Mouse (Mus musculus): Measurements from ENCODE around the gene Alad.
A peak's percentile ranks its signal among the peaks of the same experiment; 100 is the strongest.

Gene Alad

DNA sequence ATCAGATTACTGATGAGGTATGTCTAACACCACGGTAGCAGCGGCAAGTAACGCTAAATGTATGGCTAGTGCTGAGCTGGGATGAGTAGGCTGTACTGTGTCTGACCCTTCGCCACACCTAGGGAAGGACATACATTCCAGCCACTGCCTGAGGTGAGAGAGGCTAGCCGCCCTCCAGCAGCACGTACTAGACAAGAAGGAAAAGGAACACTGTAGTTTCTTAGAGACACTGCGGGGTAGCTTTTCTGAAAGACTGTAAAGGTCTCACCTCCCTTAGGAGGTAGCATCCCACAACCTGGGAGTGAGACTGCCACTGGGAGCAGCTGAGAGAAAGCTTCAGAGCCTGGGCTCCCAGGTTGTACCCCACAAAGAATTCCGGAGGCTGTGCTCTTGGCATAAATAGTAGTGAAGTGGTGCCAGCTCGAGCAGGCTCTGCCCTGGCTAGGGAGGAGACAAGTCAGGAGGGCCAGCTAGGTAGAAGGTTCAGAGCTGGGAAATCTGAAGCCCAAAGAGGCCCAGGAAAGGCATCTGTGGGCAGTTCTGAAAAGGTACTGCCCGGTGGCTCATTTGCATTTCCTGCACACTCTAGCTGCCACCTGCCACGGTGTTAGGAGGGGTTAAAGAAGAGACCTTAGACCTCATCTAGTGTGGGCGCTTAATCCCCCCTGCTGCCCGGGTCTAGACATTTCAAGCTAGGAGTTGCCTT is 1.1 kb downstream of the Alad start:
- peak; percentile 62 for ATAC-seq (ENCODE audit: insufficient number of reproducible peaks, low FRiP score, low TSS enrichment)

DNA sequence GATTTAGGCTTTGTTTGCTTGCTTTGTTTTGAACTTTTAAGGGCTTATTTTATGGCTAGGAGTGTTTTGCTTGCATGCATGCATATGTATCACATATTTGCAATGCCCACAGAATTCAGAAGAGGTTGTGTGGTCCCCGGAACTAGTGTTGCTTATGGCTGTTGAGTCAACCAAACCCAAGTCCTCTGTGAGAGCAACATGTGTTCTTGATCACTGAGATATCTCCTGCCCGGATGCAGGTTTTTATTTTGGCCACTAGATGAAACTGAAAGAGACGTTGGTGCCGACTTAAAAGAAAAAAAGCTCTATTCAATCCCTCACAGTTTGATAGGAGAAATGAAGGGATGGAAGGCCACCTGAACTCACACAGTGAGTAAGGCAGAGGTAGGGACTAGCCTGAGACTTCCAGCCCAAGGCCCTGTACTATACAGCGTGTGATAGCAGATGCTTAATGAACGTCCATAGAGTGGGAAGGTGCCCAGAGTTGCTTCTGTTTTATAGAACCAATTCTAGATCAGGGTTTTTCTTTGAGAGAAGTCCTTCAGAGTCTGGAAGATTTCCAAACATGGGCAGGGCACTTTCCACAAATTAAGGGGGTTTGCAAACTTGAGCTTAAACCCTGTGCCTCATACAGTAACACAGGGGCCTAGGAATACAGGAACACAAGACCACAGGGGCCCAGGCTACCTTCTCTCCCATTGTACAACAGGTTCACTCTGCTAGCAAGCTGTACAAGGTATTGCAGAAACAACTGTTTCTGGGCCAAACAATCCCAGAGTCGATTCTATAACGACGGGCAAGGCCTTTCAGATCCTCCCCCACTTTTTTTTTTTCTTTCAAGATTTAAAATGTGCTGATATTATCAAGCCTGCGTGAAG is 1.9 kb downstream of the Alad start:
- ATAC-seq (ENCODE audit: insufficient number of reproducible peaks, low FRiP score, low TSS enrichment) = no peak

DNA sequence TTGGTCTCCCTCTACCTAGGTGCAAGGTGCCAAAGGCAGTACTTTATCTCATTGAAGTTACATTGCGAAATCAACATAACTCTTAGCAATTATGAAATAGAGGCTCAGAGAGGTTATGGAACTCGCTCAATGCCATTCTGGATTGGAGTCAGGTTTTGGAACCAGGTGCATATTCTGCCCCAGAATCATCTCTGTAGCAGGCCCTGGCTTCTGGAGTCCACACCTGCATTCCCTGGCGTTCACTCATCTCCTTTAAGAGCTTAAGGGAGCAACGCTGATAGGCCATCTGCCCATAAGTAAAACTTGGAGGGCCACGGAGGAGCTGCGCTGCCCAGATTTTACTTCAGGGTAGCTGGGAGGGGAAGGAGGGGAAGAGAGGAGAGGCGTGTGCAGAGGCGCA is 2.7 kb downstream of the Alad start:
- no peak for ATAC-seq (ENCODE audit: insufficient number of reproducible peaks, low FRiP score, low TSS enrichment)

DNA sequence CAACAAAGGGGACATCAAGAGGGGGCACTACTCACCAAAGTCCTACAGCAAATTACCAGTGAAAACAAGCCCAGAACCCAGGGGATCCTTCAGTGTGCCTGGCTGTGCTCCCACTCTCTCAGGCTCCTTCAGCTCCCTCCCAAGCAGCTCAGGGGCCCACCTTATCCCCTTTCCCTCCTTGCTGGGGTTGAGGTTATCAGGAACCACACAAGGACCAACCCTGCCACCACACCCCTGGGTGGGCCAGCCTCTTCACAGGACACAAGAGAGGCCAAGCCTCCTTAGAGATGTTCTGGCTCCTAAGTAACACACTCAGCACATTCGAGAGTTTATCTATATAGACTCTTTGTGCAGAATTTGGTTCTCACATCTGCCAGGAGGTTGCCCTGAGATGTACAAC is 3.1 kb downstream of the Alad start:
- ATAC-seq (ENCODE audit: insufficient number of reproducible peaks, low FRiP score, low TSS enrichment) = no peak

DNA sequence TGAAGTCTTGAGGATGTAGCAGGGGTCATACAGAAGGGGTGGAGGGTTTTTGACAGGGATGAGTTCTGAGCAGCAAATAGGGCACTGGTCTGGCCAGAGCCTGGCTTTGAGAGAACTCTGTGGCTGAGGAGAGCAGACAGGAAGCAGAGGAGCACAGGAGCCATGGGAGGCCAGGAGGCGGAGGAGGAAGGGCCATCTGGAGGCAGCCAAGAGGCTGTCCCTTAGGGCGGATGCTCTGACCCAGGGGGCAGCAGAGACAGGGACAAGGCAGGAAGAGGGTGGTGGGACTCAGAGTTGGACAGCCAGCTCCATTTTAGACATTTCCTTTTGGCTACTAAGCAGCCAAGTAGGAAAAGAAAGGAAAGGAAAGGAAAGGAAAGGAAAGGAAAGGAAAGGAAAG is 3.6 kb downstream of the Alad start:
- peak; percentile 65 for ATAC-seq (ENCODE audit: insufficient number of reproducible peaks, low FRiP score, low TSS enrichment)

DNA sequence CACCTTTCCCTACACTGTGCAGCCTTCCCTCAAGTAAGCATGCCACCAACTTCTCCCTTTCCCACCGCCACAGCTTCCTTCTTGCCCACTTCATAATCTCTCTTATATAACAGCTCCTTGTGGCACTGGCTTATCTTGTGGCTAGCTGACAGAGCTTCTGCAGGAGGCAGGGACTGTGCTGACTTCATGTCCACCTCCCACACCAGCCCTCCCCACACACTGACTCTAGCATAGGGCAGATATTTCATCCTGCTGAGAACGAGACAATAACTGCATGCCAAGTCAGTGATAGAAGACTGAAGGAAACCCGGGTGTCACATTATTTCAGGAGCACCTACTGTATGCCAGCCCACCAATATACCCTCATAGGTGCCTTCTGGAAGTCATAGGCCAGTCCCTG is 4.2 kb downstream of the Alad start:
- ATAC-seq (ENCODE audit: insufficient number of reproducible peaks, low FRiP score, low TSS enrichment) = peak; percentile 18; the same call in 1 of the 2 replicates

DNA sequence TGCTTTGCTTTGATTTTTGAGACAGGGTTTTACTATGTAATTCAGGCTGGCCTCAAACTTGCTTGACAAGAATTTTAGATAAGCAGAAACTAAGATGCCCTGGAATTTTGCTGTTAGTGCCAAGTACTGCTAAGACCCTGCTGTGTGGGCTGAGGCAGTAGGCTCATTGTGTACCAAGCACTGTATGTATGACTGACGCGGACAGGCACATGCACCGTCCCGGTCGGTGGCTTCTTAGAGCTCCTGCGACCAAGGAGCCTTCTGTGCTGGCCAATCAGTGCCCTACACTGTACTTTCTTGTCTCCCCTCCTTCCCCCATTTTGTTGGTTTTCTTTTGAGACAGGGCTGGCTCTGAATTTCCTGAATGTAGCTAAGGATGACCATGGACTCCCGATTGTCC is 4.7 kb downstream of the Alad start:
- ATAC-seq (ENCODE audit: insufficient number of reproducible peaks, low FRiP score, low TSS enrichment) = no peak

DNA sequence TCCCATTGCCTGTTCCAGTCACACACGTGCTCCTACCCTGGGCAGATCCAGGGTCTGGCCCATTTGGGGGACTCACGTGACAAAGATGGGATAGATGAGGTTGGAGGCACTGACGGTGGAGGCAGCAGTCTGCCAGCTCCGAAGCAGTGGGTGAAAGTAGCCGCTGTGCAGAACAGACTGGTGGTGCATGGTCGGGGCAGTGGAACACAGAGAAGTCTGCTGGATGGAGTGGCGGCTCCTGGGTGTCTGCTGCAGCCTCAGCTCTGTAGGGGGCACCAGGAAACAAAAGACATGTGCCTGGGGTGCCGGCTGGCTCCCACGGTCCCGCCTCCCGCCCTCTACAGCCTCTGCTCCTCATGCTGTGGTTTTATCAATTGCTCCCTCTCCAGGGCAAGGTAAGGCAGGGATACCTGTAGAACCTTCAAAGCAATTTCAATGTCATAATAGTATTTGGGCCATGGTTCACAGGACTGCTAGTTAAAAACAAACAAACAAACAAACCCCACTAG is 5.7 kb downstream of the Alad start:
- ATAC-seq (ENCODE audit: insufficient number of reproducible peaks, low FRiP score, low TSS enrichment) = no peak

DNA sequence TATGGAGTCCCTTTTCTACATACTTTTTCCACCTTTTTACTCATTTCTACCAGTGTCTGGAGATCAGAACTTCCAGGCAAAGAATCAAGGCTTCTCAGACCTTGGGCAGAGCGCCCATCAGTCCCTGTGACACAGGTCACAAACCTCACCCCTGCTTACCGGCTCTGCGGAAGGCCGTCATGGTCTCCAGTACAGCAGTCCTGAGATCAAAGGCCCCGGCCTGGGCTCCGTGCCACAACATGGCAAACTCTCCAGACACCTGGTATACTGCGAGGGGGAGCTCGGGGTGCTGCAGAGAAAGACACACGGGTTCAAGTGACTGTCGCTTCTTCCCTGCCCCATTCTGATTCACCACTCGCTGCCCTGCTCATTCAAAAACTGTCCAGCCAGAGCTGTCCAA is 9.8 kb downstream of the Alad start:
- no peak for ATAC-seq (ENCODE audit: insufficient number of reproducible peaks, low FRiP score, low TSS enrichment)

DNA sequence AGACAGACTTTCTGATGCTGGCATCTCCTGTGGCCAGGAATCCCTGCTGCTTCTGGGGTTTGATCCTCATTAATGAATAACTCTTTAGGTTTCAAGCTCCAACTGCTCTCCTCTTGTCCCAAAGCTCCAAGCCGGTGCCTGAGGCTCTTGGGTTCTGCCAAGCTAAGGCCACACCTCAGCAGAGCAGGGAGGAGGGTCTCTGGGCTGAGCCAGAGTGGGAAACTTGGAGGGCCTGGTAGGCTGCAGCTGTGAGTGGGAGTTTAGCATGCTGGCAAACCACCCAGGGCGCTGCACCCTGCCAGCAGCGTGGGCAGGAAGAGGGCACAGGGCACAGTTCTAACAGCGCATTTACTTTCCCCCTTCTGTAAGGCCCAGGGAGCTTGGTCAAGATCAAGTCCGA is 10.9 kb downstream of the Alad start:
- no peak for ATAC-seq (ENCODE audit: insufficient number of reproducible peaks, low FRiP score, low TSS enrichment)

DNA sequence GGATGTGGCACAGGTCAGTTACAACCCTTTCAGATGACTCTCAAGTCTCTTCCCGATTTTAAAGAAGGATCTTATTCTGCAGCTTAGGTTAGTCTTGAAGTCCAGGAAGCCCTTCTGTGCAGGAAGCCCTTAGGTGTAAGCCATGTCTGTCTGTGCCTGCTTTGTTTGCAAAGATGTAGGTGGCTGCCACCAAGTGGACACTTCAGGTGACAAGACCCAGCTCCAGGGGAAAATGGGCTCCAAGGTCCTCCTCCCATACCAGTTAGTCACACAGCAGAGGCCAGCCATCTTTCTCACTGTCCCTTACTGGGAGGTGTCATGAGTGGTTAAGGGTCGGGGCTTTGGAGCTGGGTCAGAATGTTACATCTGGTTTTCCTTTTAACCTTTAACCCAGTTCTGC is 12.9 kb downstream of the Alad start:
- ATAC-seq (ENCODE audit: insufficient number of reproducible peaks, low FRiP score, low TSS enrichment) = peak; percentile 65; the same call in 1 of the 2 replicates

DNA sequence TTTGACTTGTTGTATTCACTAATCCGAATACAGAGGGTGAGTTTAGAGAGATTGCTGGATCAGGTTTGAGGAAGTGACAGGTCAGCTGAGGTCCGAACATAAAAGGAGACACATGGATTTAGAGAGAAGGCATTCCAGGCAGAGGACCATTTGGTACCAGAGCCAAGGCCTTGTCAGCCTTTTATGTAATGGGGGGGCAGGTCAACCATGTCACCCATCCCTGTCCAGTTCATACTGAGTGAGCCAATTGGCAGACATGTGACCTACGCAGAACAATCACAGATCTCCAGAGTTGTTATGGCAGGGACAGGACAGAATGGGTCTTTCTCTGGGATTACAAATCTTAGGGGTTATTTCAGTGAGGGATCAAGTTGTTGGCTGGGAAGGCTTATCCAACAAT is 13.7 kb downstream of the Alad start:
- no peak for ATAC-seq (ENCODE audit: insufficient number of reproducible peaks, low FRiP score, low TSS enrichment)

DNA sequence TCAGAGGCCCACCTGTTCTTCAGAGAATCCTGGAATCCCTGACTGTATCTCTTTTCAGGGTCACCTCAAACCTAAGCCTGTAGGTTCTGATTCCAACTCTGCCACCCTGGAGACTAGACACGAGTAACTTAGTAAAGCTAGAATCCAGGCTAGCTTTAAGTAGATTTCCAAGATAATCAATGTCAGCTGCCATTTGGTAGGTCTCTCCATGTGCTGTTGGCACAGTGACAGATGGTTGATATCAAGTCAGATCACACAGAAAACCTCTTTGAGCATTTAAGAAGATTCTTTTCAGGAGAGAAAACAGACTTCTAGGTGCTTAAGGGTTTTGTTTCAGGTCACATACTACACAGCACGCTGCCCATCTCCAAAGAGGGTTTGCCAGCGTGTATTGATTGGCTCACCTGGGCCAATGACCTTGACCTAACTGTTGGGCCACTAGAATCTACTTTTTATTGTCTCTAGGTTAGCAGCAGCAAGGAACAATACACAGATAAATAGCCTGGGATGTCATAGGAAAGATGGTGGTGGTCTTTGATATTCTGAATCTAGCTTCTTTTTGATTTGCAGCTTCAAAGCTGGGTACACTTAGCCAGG is 16.2 kb downstream of the Alad start, which contains the start of gene Hdhd3:
Hdhd3 (minus strand) TSS at position 94 of the 597 bp plus-strand sequence.
- no peak for ATAC-seq (ENCODE audit: insufficient number of reproducible peaks, low FRiP score, low TSS enrichment)

DNA sequence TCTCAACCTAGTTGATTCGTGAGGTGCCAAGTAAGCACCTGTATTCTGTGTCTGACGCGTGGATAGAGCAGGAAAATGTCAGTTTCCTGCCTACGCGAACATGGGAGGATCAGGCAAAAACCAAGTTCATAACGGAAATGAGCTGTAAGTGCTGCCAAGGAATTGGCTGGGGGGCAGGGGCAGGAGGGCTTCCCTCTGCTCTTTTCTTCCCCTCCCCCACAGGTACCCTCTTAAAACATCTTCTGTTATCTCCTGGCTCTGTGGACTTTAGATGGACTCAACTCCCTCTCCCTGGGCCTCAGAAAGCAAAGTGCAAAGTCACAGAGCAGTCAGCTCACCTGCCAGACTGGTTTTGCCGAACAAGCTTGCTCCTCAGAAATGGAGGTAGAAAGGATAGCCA is 16.7 kb downstream of the Alad start:
- no peak for ATAC-seq (ENCODE audit: insufficient number of reproducible peaks, low FRiP score, low TSS enrichment)

DNA sequence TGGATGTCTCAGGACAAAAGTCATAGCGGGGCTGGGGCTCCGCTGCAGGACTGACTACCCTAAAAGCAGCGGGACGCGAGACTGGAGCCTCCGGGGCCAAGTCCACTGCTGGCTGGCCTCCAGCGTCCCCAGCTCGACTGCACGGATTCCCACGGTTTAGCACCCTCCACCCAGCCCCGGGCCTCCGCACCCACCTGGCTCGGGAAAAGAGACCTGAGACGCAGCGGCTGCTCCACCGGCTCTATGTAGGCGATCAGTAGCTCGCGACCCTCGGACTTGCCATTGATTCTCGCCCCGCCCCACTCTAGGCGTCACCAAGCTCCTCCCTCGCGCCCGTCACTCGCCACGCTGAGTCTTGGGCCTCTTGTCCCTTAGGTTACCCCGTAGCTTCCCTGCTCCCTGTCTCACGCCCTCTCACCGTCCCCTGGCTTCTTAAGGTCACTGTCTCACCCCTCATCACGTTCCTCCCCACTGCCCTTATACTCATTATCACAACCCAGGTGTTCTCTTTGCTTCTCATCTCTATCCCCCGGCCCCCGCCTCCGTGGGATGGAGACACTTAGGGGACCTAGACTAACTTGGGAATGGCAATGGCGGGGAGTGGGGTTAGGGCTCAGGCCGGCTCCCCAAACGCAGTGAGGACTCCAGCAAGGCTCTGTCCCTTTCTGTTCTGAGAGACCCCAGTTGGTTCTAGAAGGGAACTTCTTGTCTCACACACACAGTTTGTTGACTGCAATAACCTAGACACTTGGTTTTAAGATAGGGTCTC is 17.6 kb downstream of the Alad start:
- ATAC-seq (ENCODE audit: insufficient number of reproducible peaks, low FRiP score, low TSS enrichment) = peak; percentile 91

DNA sequence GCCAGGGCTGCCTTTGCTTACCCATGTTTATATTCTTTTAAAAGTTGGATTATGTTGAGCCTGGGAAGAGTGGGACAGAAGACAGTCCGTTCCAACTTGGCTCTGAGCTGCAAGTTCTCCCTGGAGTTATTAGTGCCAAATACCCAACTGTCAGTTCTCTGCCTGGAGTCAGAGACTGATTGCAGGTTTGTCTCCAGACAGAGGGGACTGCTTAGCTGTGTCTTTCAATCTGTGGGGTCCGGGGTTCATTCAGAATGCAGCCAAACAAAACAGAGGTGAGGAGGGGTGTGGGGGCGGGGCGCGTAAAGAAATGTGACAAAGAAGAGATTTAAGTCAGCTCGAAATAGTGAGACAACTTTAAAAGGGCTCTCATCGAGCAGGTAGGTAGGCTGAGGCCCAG is 18.2 kb downstream of the Alad start:
- ATAC-seq (ENCODE audit: insufficient number of reproducible peaks, low FRiP score, low TSS enrichment) = no peak; the same call in 1 of the 2 replicates

DNA sequence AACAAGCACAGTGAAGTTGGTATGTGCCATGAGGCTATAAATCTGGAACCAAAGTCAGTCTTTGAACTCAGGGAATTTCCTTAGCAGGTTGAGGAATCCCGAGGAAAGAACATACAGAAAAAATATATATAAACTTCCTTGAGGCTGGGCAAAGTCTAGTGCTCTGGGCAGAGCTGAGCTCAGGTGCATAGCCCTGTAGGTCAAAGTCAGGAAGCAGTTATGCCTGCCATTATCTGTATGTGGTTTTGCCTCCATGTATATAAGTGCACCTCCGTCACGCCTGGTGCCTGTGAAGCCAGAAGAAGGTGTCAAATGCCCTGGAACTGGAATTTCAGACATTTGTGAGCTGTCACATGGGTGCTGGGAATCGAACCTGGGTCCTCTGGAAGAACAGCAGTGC is 18.9 kb downstream of the Alad start:
- ATAC-seq (ENCODE audit: insufficient number of reproducible peaks, low FRiP score, low TSS enrichment) = no peak

DNA sequence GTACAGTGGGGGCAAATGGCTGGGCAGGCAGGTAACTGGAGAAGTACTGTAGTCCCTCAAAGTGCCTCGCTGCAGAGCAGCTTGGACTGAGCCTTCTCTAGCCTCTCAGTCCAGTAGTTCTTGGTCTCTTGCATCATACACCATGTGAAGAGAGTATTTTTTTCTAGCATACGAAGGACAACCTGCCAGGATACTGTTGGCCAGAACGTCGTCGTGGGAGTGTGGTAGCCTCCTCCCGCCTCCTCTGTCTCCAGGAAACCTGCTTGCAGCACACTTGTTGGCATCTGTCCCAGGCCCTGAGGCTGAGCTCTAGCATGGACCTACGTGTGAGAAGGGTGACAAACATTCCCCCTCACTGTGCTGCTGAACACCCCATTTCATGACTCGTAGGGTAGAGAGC is 22.9 kb downstream of the Alad start:
- no peak for ATAC-seq (ENCODE audit: insufficient number of reproducible peaks, low FRiP score, low TSS enrichment)

DNA sequence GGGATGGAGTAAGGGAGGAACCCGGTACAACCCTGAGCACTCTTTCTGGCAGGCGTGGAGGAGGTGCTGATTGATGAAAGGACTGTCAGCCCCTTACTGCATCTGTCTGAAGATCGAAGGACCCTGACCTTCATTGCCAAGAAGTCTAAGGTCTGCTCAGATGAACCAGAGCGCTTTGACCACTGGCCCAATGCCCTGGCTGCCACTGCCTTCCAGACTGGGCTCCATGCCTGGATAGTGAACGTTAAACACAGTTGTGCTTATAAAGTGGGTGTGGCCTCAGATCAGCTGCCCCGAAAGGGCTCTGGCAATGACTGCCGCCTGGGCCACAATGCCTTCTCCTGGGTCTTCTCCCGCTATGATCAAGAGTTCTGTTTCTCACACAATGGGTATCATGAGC is 23.8 kb downstream of the Alad start:
- no peak for ATAC-seq (ENCODE audit: insufficient number of reproducible peaks, low FRiP score, low TSS enrichment)

DNA sequence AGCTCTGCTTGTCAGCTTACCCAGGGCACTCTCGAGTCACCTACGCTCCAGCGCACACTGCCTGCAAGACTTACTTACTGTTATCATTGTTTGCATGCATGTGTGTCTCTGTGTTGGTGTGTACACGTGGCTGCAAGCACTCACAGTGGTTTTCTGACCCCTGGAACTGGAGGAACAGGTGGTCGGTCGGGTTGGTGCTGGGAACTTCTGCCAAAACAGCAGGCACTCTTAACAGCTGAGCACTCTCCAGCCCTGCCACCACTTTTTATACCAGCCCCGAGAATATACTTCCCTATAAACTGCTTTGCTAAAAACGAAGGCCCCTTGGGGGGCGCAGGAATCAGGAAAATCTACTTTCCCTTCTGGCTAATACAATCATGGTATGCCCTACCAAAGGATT is 25.5 kb downstream of the Alad start:
- ATAC-seq (ENCODE audit: insufficient number of reproducible peaks, low FRiP score, low TSS enrichment) = no peak
